In genomic region chr5:35915629-35916300, GRCm38 (mm10) we compare ENCODE assay signal across 12 mouse cellular contexts. TPM values are rescaled to one million over a fixed set of nuclear protein-coding genes. Genes with fewer than 3 reads are reported as not detected.
DNase-seq lines count a peak whose midpoint lies in the region; ATAC-seq and TF ChIP-seq lines count a peak whose summit lies in the region.
"Had no signal": no experiment of that assay in that cellular context is flagged by ENCODE, and none has a peak within 500 bp of the region (broad histone marks: within the 10 kb centered on the region; RNA-seq: fewer than 3 reads in every experiment).

No protein-coding gene starts in this region.

- peak overlapping the region; percentile 55 for H3K27ac ChIP-seq in heart, embryonic 15.5 days
- 0 out of 2 replicates have a peak overlapping the region, but pooled peaks have one; percentile 38 for H3K27ac ChIP-seq in olfactory bulb, adult 2 months (ENCODE audit: insufficient read depth, low read depth, low read length)
- H3K27ac ChIP-seq: lung, embryonic 15.5 days had no signal

- H3K9ac ChIP-seq in heart, embryonic 15.5 days, result no peak overlapping the region; the same call in 1 of the 2 replicates
- H3K9ac ChIP-seq: lung, embryonic 15.5 days had no signal

- TF ChIP-seq CTCF in olfactory bulb, adult 2 months (IDR thresholded peaks at IDR 0.05; ENCODE audit: insufficient read depth, low read depth, low read length), result no peak

- H3K4me2 ChIP-seq in heart, embryonic 15.5 days, result no peak overlapping the region
- H3K4me2 ChIP-seq: lung, embryonic 15.5 days had no signal

- no peaks in the 10 kb centered on the region for H3K27me3 ChIP-seq in heart, embryonic 15.5 days
- H3K27me3 ChIP-seq: lung, embryonic 15.5 days had no signal

- no peak overlapping the region for H3K4me3 ChIP-seq in heart, embryonic 15.5 days
- no peak overlapping the region for H3K4me3 ChIP-seq in olfactory bulb, adult 2 months (ENCODE audit: insufficient read depth, low read depth, low read length)
- H3K4me3 ChIP-seq: lung, embryonic 15.5 days had no signal

- H3K4me1 ChIP-seq in heart, embryonic 15.5 days (replicated peaks), result peaks cover 65% of the 10 kb centered on the region
- peaks cover 18% of the 10 kb centered on the region for H3K4me1 ChIP-seq in olfactory bulb, adult 2 months (ENCODE audit: control insufficient read depth, insufficient read depth, low read length)

- DNase-seq in adrenal gland, adult 2 months, result peak; percentile 33
- no peak for DNase-seq in adrenal gland, adult 18-20 months (ENCODE audit: low spot score in 2 of 2)
- DNase-seq in heart, postnatal 4 days, result no peak
- peak; percentile 39 for DNase-seq in retina, postnatal 1 day
- no peak for DNase-seq in retina, embryonic 14.5 days (ENCODE audit: low spot score)
- DNase-seq: cerebellum, postnatal 14 days; kidney, postnatal 25 days; left cerebral cortex, postnatal 4 days had no signal

- no peaks in the 10 kb centered on the region for H3K9me3 ChIP-seq in heart, embryonic 15.5 days (replicated peaks)
- H3K9me3 ChIP-seq: lung, embryonic 15.5 days had no signal

- no peak for TF ChIP-seq POLR2A in olfactory bulb, adult 2 months (IDR thresholded peaks at IDR 0.05; ENCODE audit: insufficient read depth, low read depth, low read length)

- H3K36me3 ChIP-seq in heart, embryonic 15.5 days, result no peaks in the 10 kb centered on the region

- 71% methylated on average over 12 of the region's 12 CpGs for WGBS in heart, embryonic 15.5 days
- 78% methylated on average over 12 of the region's 12 CpGs for WGBS in olfactory bulb, adult 2 months

- no peak for ATAC-seq in heart, embryonic 15.5 days (replicated peaks; ENCODE audit: insufficient number of reproducible peaks, insufficient read depth, low FRiP score, low read depth)
- no peak for ATAC-seq in cerebellum, adult (ENCODE audit: insufficient number of reproducible peaks, low FRiP score, low TSS enrichment)

RNA-seq across cellular contexts. Expression of gene Afap1, which starts 22.6 kb away (rescaled TPM):
- total RNA-seq in adrenal gland, adult 2 months (2021), result 10 to 100 TPM; 21.0 to 21.9 TPM
- 13.7 TPM in 2 replicates for polyA plus RNA-seq in adrenal gland, adult 2 months (2012; rRNA removed)
- total RNA-seq in adrenal gland, adult 18-20 months (2021), result 10 to 100 TPM; 15.3 to 33.0 TPM
- 22.6 and 27.1 TPM in 2 replicates for polyA plus RNA-seq in heart, embryonic 15.5 days (2015; fragmentation: Nextera tagmentation; extraction: Ambion mirVana)
- 10 to 100 TPM; 45.2 to 45.9 TPM for total RNA-seq in heart, postnatal 4 days (2021)
- polyA plus RNA-seq in olfactory bulb, adult 2 months (2012; ENCODE audit: insufficient read depth, insufficient read length, low replicate concordance, missing spikeins), result 69.1 TPM in 1 of 2 replicates, not detected in the other

Comparison
In these comparisons a context has a peak if more than half of its experiments do, and no peak if none do; other contexts are left out.
1. DNase-seq: peak in adrenal gland, adult 2 months (single experiment) and retina, postnatal 1 day (single experiment); none in adrenal gland, adult 18-20 months (0 of 2), heart, postnatal 4 days (single experiment) and retina, embryonic 14.5 days (single experiment).